Mouse (Mus musculus) erythroblast, embryonic 14.5 days (primary cell): ENCODE measurements at regions not wholly inside any gene's neighbourhood (a gene's known extent, or its start where the extent isn't known, plus 50 kb on each side); places are given as distances from the start of the nearest gene placed in this dataset.

Source experiments
- GATA1 ChIP-seq: IDR thresholded peaks from 2 replicates; pipeline ENCODE4 v1.6.1; 2012; ENCODE audit warnings: low read length, inconsistent platforms, mixed read lengths
- TAL1 ChIP-seq: IDR thresholded peaks from 3 replicates; pipeline ENCODE4 v1.6.1; 2012; ENCODE audit warnings: low read length, inconsistent platforms, mixed read lengths

GRCm38 (mm10) chr5:51938845-51939244 lies 251.5 kb downstream of the Dhx15 start:
- TF ChIP-seq TAL1 (no peak), GATA1 (no peak)
